Mouse (Mus musculus): ENCODE results near the gene Sh2b2. TPM values are rescaled to one million over a fixed set of nuclear protein-coding genes. Genes with fewer than 3 reads are reported as not detected.

The Sh2b2 gene
- 16.6 and 22.4 TPM in 2 replicates for polyA plus RNA-seq (2012; rRNA removed)

GRCm38 (mm10) chr5:136246452-136246838 is at the start of gene Sh2b2:
Sh2b2 (minus strand) TSS chr5:136246556.

GRCm38 (mm10) chr5:136198474-136199391 is 47.6 kb downstream of the Sh2b2 start, which contains the start of gene Prkrip1:
Prkrip1 (minus strand) TSS chr5:136198963.

GRCm38 (mm10) chr5:136170512-136171362 is 75.6 kb downstream of the Sh2b2 start, which contains the start of gene Orai2:
Orai2 (minus strand) TSS chr5:136170713.

Other genes starting within 250 kb of the Sh2b2 start
- 1.2 and 5.9 TPM in 2 replicates for gene Upk3b, start 208.1 kb downstream of the Sh2b2 start, polyA plus RNA-seq (2012; rRNA removed)
- gene Upk3bl, start 192.1 kb downstream of the Sh2b2 start, polyA plus RNA-seq (2012; rRNA removed): 0.40 and 1.4 TPM in 2 replicates
- gene Rasa4, start 162.6 kb downstream of the Sh2b2 start, polyA plus RNA-seq (2012; rRNA removed): 9.6 and 11.6 TPM in 2 replicates
- gene Polr2j, start 129.9 kb downstream of the Sh2b2 start, polyA plus RNA-seq (2012; rRNA removed): 60.6 and 156 TPM in 2 replicates
- 57.3 and 57.6 TPM in 2 replicates for gene Lrwd1, start 110.5 kb downstream of the Sh2b2 start, polyA plus RNA-seq (2012; rRNA removed)
- 18.0 and 18.6 TPM in 2 replicates for gene Alkbh4, start 110.4 kb downstream of the Sh2b2 start, polyA plus RNA-seq (2012; rRNA removed)
- 11.4 and 12.2 TPM in 2 replicates for gene Orai2, start 75.8 kb downstream of the Sh2b2 start, polyA plus RNA-seq (2012; rRNA removed)
- gene Prkrip1, start 47.6 kb downstream of the Sh2b2 start, polyA plus RNA-seq (2012; rRNA removed): 55.9 and 83.2 TPM in 2 replicates

All from central nervous system, embryonic 11.5 days (tissue).